Mouse (Mus musculus): Measurements from ENCODE around the gene Zfp646.

GRCm38 (mm10) chr7:127908656-127909055, 32.6 kb downstream of the Zfp646 start:
- no peak for TF ChIP-seq CTCF (IDR thresholded peaks at IDR 0.05; ENCODE audit: extremely low read depth, insufficient read depth, insufficient read length, insufficient replicate concordance)
- no peak for TF ChIP-seq POLR2A (IDR thresholded peaks at IDR 0.05; ENCODE audit: low read depth, low read length)

Data from spleen, adult 2 months (tissue).